7 mouse cellular contexts compared by ENCODE assay signal in genomic region chr10:78590744-78591143, GRCm38 (mm10). TPM values are rescaled to one million over a fixed set of nuclear protein-coding genes. Genes with fewer than 3 reads are reported as not detected.
DNase-seq lines count a peak whose midpoint lies in the region; ATAC-seq and TF ChIP-seq lines count a peak whose summit lies in the region.

No protein-coding gene starts in this region.

- peak overlapping the region; percentile 80 for H3K4me3 ChIP-seq in embryonic facial prominence, embryonic 10.5 days
- peak overlapping the region; percentile 74 for H3K4me3 ChIP-seq in limb, embryonic 15.5 days
- peak overlapping the region; percentile 92 for H3K4me3 ChIP-seq in myocyte

- H3K4me2 ChIP-seq in limb, embryonic 15.5 days, result peak overlapping the region; percentile 64
- H3K4me2 ChIP-seq in myocyte (ENCODE audit: low read depth), result peak overlapping the region; percentile 69

- H3K27me3 ChIP-seq in embryonic facial prominence, embryonic 10.5 days (replicated peaks; ENCODE audit: low read depth, poor library complexity, severe bottlenecking), result no peaks in the 10 kb centered on the region
- no peaks in the 10 kb centered on the region for H3K27me3 ChIP-seq in limb, embryonic 15.5 days
- H3K27me3 ChIP-seq in myocyte (ENCODE audit: control insufficient read depth, insufficient read depth, insufficient read length), result no peaks in the 10 kb centered on the region

- H3ac ChIP-seq in myocyte (ENCODE audit: control insufficient read depth, insufficient read length), result peak overlapping the region; percentile 63

- peaks cover 19% of the 10 kb centered on the region for H3K79me2 ChIP-seq in myocyte (ENCODE audit: control insufficient read depth, insufficient read depth)

- peak overlapping the region; percentile 94 for H3K27ac ChIP-seq in embryonic facial prominence, embryonic 10.5 days (replicated peaks)
- peak overlapping the region; percentile 94 for H3K27ac ChIP-seq in limb, embryonic 15.5 days

- no peaks in the 10 kb centered on the region for H3K9me3 ChIP-seq in embryonic facial prominence, embryonic 10.5 days
- no peaks in the 10 kb centered on the region for H3K9me3 ChIP-seq in limb, embryonic 15.5 days

- ATAC-seq in limb, embryonic 15.5 days (ENCODE audit: insufficient number of reproducible peaks, low FRiP score, low TSS enrichment, low read depth), result no peak

- TF ChIP-seq POLR2A in myocyte (IDR thresholded peaks at IDR 0.05; ENCODE audit: insufficient read length, low read depth), result no peak

- H3K4me1 ChIP-seq in embryonic facial prominence, embryonic 10.5 days, result peaks cover 23% of the 10 kb centered on the region
- H3K4me1 ChIP-seq in limb, embryonic 15.5 days, result peaks cover 21% of the 10 kb centered on the region

- peaks cover 44% of the 10 kb centered on the region for H3K36me3 ChIP-seq in embryonic facial prominence, embryonic 10.5 days (replicated peaks)
- peaks cover 39% of the 10 kb centered on the region for H3K36me3 ChIP-seq in limb, embryonic 15.5 days
- H3K36me3 ChIP-seq in myocyte (ENCODE audit: control insufficient read depth, insufficient read depth), result peaks cover 22% of the 10 kb centered on the region

- H3K9ac ChIP-seq in limb, embryonic 15.5 days, result peak overlapping the region; percentile 82

- WGBS in embryonic facial prominence, embryonic 10.5 days, result 37% methylated on average over 9 of the region's 9 CpGs
- 16% methylated on average over 9 of the region's 9 CpGs for WGBS in limb, embryonic 15.5 days

- DNase-seq in NIH3T3 (ENCODE audit: low read depth), result peak; percentile 84
- peak; percentile 32 for DNase-seq in embryonic facial prominence, embryonic 10.5 days (ENCODE audit: low spot score)
- peak; percentile 22 to 42 for DNase-seq in heart, postnatal 14 days
- DNase-seq in frontal cortex, adult 2 months (ENCODE audit: extremely low spot score in 1 of 2, low spot score in 1 of 2), result no peak
- DNase-seq in right cerebral cortex, adult 2 months (ENCODE audit: low spot score in 2 of 2), result no peak

- intact Hi-C loops in heart, postnatal 14 days (cut with DNase I), result loop anchor here (1.0 kb wide), 1 partner anchor 15 kb away; no protein-coding TSS in a partner anchor

TF ChIP-seq in myocyte, 11 proteins besides CTCF, POLR2A, EP300 and RAD21:
- TF ChIP-seq TCF3 (IDR thresholded peaks at IDR 0.05; ENCODE audit: insufficient read length, low read depth) (no peak), USF1 (IDR thresholded peaks at IDR 0.05; ENCODE audit: low read depth) (no peak), MYOG (IDR thresholded peaks at IDR 0.05; ENCODE audit: control insufficient read depth in 1 of 3, insufficient read depth in 1 of 3, insufficient read length in 2 of 3, low read depth in 2 of 3) (no peak), REST (IDR thresholded peaks at IDR 0.05; ENCODE audit: insufficient read depth, insufficient read length) (no peak), MAX (IDR thresholded peaks at IDR 0.05; ENCODE audit: low read depth) (no peak), POLR2AphosphoS2 (IDR thresholded peaks at IDR 0.05; ENCODE audit: insufficient read length, low read depth) (no peak)
TF ChIP-seq in myocyte: peak in this region for 0.

RNA-seq across cellular contexts. Expression of gene Syde1, which starts 1.0 kb away (rescaled TPM):
- 19.1 and 19.3 TPM in 2 replicates for polyA plus RNA-seq in embryonic facial prominence, embryonic 10.5 days (2016; fragmentation: Nextera tagmentation; extraction: Ambion mirVana)
- 10 to 100 TPM; 15.0 to 15.1 TPM for total RNA-seq in heart, postnatal 14 days (2021)
- polyA plus RNA-seq in limb, embryonic 15.5 days (2015; fragmentation: Nextera tagmentation; extraction: Ambion mirVana), result 20.2 and 20.3 TPM in 2 replicates
- polyA plus RNA-seq in myocyte (2012; fragmentation: generic; extraction: Trizol), result 32.1 TPM
- 7.3 and 8.2 TPM in 2 replicates for polyA plus RNA-seq in frontal cortex, adult 2 months (2012; rRNA removed)

RNA-seq across cellular contexts. Expression of gene Ilvbl, which starts 16.6 kb away (rescaled TPM):
- polyA plus RNA-seq in embryonic facial prominence, embryonic 10.5 days (2016; fragmentation: Nextera tagmentation; extraction: Ambion mirVana), result 36.0 and 40.7 TPM in 2 replicates
- total RNA-seq in heart, postnatal 14 days (2021), result 10 to 100 TPM; 44.4 to 45.9 TPM
- 77.0 and 86.2 TPM in 2 replicates for polyA plus RNA-seq in limb, embryonic 15.5 days (2015; fragmentation: Nextera tagmentation; extraction: Ambion mirVana)
- 49.6 TPM for polyA plus RNA-seq in myocyte (2012; fragmentation: generic; extraction: Trizol)
- polyA plus RNA-seq in frontal cortex, adult 2 months (2012; rRNA removed), result 41.4 and 44.3 TPM in 2 replicates

RNA-seq across cellular contexts. Expression of gene Olfr1357, which starts 27.1 kb away (rescaled TPM):
- not detected in 2 replicates for polyA plus RNA-seq in embryonic facial prominence, embryonic 10.5 days (2016; fragmentation: Nextera tagmentation; extraction: Ambion mirVana)
- not detected for total RNA-seq in heart, postnatal 14 days (2021)
- not detected in 2 replicates for polyA plus RNA-seq in limb, embryonic 15.5 days (2015; fragmentation: Nextera tagmentation; extraction: Ambion mirVana)
- not detected for polyA plus RNA-seq in myocyte (2012; fragmentation: generic; extraction: Trizol)
- polyA plus RNA-seq in frontal cortex, adult 2 months (2012; rRNA removed), result 0.08 and 0.11 TPM in 2 replicates

Comparison
In these comparisons a context has a peak if more than half of its experiments do, and no peak if none do; other contexts are left out.
1. DNase-seq: peak in NIH3T3 (single experiment), embryonic facial prominence, embryonic 10.5 days (single experiment) and heart, postnatal 14 days (2 of 2); none in frontal cortex, adult 2 months (0 of 2) and right cerebral cortex, adult 2 months (0 of 2).
2. Peak in every context shown above with its lines, with median percentiles within 50 percentile points of each other: H3K4me3 ChIP-seq.